26 mouse cellular contexts compared by ENCODE assay signal in the genomic region with DNA sequence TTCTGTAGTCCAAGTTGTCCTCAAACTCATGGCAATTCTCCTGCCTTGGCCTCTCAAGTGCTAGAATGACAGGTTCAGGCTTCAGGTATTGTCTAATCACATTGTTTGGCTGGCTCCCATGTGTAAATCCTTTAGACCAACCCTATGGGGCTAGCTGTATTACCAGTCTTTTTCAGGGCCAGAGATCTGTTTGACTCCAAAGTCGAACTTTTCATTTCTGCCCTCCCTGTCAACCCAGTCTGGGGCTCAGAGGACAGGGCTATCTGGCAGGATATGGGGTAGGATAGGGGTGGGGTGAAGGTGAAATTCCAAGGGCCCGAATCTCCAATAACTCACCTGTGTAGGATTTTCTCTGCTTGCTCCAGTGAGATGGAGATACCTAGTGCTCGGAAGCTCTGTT. TPM values are rescaled to one million over a fixed set of nuclear protein-coding genes. Genes with fewer than 3 reads are reported as not detected.
"Had no signal": no experiment of that assay in that cellular context is flagged by ENCODE, and none has a peak within 500 bp of the region (broad histone marks: within the 10 kb centered on the region; RNA-seq: fewer than 3 reads in every experiment).

No protein-coding gene starts in this region.

- DNase-seq: lung, adult 2 months; lung, postnatal 14 days; lung, postnatal 36 days; right cerebral cortex, postnatal 25 days; right cerebral cortex, postnatal 4 days; spleen, adult 18-20 months; thymus, adult 18-20 months; thymus, postnatal 14 days; thymus, postnatal 36 days had no signal

- H3K4me2 ChIP-seq: lung, embryonic 15.5 days; midbrain, embryonic 13.5 days; midbrain, embryonic 15.5 days; neural tube, embryonic 12.5 days had no signal

- H3K27ac ChIP-seq: liver, embryonic 14.5 days; lung, embryonic 15.5 days; macrophage; midbrain, embryonic 13.5 days; midbrain, embryonic 15.5 days; neural tube, embryonic 12.5 days had no signal

- ATAC-seq: lung, postnatal 0 days; midbrain, embryonic 13.5 days; midbrain, embryonic 15.5 days had no signal

- H3K9me3 ChIP-seq: lung, embryonic 15.5 days; megakaryocyte, embryonic 14.5 days; midbrain, embryonic 13.5 days; midbrain, embryonic 15.5 days; neural tube, embryonic 12.5 days had no signal

- H3K4me3 ChIP-seq: lung, embryonic 15.5 days; megakaryocyte, embryonic 14.5 days; midbrain, embryonic 13.5 days; midbrain, embryonic 15.5 days; neural tube, embryonic 12.5 days had no signal

- H3K9ac ChIP-seq: liver, embryonic 14.5 days; lung, embryonic 15.5 days; midbrain, embryonic 13.5 days; midbrain, embryonic 15.5 days; neural tube, embryonic 12.5 days had no signal

RNA-seq across cellular contexts. Expression of a gene that starts 2.7 kb away (rescaled TPM):
- total RNA-seq: megakaryocyte progenitor cell, adult 5-6 weeks; monocyte, adult 5-6 weeks had no signal
- polyA plus RNA-seq: macrophage had no signal

RNA-seq across cellular contexts. Expression of a gene that starts 14.8 kb away (rescaled TPM):
- total RNA-seq: megakaryocyte progenitor cell, adult 5-6 weeks; midbrain, postnatal 0 days; monocyte, adult 5-6 weeks; neutrophil, adult 5-6 weeks had no signal
- polyA plus RNA-seq: liver, embryonic 14.5 days; lung, adult 2 months; lung, postnatal 0 days; macrophage; midbrain, embryonic 13.5 days; midbrain, embryonic 15.5 days; midbrain, postnatal 0 days; neural tube, embryonic 14.5 days; small intestine, adult 2 months; stomach, embryonic 14.5 days; stomach, embryonic 16.5 days; thymus, postnatal 0 days had no signal
